9 mouse cellular contexts compared by ENCODE assay signal in genomic region chr10:81183805-81184204, GRCm38 (mm10). TPM values are rescaled to one million over a fixed set of nuclear protein-coding genes. Genes with fewer than 3 reads are reported as not detected.
DNase-seq lines count a peak whose midpoint lies in the region; ATAC-seq and TF ChIP-seq lines count a peak whose summit lies in the region.
"Had no signal": no experiment of that assay in that cellular context is flagged by ENCODE, and none has a peak within 500 bp of the region (broad histone marks: within the 10 kb centered on the region; RNA-seq: fewer than 3 reads in every experiment).

4930442H23Rik (minus strand) TSS chr10:81183849.

- WGBS in lung, embryonic 14.5 days, result 69% methylated on average over 5 of the region's 5 CpGs
- 96% methylated on average over 5 of the region's 5 CpGs for WGBS in forebrain, embryonic 10.5 days
- 92% methylated on average over 5 of the region's 5 CpGs for WGBS in limb, embryonic 11.5 days
- 75% methylated on average over 5 of the region's 5 CpGs for WGBS in small intestine, adult 2 months

- no peak for DNase-seq in lung, embryonic 14.5 days
- no peak for DNase-seq in lung, postnatal 36 days
- DNase-seq in forebrain, embryonic 10.5 days (ENCODE audit: extremely low spot score, low spot score), result no peak
- no peak for DNase-seq in limb, embryonic 11.5 days (ENCODE audit: low spot score)
- DNase-seq in thymus, adult 18-20 months, result no peak
- no peak for DNase-seq in adrenal gland, adult 8-10 months
- DNase-seq: adrenal gland, postnatal 14 days had no signal

- H3K36me3 ChIP-seq in lung, embryonic 14.5 days (ENCODE audit: insufficient read depth), result peaks cover 76% of the 10 kb centered on the region
- peaks cover 83% of the 10 kb centered on the region for H3K36me3 ChIP-seq in forebrain, embryonic 10.5 days (replicated peaks)
- H3K36me3 ChIP-seq in limb, embryonic 11.5 days (ENCODE audit: control insufficient read depth, insufficient read depth, low read length), result peaks cover 42% of the 10 kb centered on the region
- H3K36me3 ChIP-seq in small intestine, adult 2 months (ENCODE audit: control insufficient read depth, insufficient read depth, low read length), result peaks cover 52% of the 10 kb centered on the region

- H3K9ac ChIP-seq in lung, embryonic 14.5 days, result peak within 1 kb of the TSS; percentile 66
- peak within 1 kb of the TSS; percentile 49 for H3K9ac ChIP-seq in limb, embryonic 11.5 days (ENCODE audit: low read length)

- TF ChIP-seq POLR2A in small intestine, adult 2 months (IDR thresholded peaks at IDR 0.05; ENCODE audit: low read depth, low read length), result no peak

- H3K27ac ChIP-seq in lung, embryonic 14.5 days (ENCODE audit: low read depth), result peak within 1 kb of the TSS; percentile 84
- H3K27ac ChIP-seq in forebrain, embryonic 10.5 days, result peak within 1 kb of the TSS; percentile 90
- H3K27ac ChIP-seq in limb, embryonic 11.5 days (replicated peaks; ENCODE audit: low read depth, low read length), result peak within 1 kb of the TSS; percentile 26; the same call in 1 of the 2 replicates
- peak within 1 kb of the TSS; percentile 83 for H3K27ac ChIP-seq in small intestine, adult 2 months (ENCODE audit: insufficient read depth, low read depth, low read length)

- no peak for TF ChIP-seq CTCF in lung, embryonic 14.5 days (IDR thresholded peaks at IDR 0.05; ENCODE audit: low read depth)
- TF ChIP-seq CTCF in small intestine, adult 2 months (IDR thresholded peaks at IDR 0.05; ENCODE audit: extremely low read depth, insufficient read length, insufficient replicate concordance, low read depth, low read length), result no peak

- H3K9me3 ChIP-seq in lung, embryonic 14.5 days (ENCODE audit: low read depth, low read length), result no peaks in the 10 kb centered on the region
- no peaks in the 10 kb centered on the region for H3K9me3 ChIP-seq in forebrain, embryonic 10.5 days
- H3K9me3 ChIP-seq in limb, embryonic 11.5 days (ENCODE audit: control insufficient read depth, low read length), result no peaks in the 10 kb centered on the region

- peak within 1 kb of the TSS; percentile 63 for H3K4me2 ChIP-seq in lung, embryonic 14.5 days
- peak within 1 kb of the TSS; percentile 59 for H3K4me2 ChIP-seq in limb, embryonic 11.5 days (ENCODE audit: low read depth, severe bottlenecking)

- 0 out of 2 replicates have a peak, but pooled peaks cover 5% of the 10 kb centered on the region for H3K4me1 ChIP-seq in lung, embryonic 14.5 days (ENCODE audit: insufficient read depth)
- H3K4me1 ChIP-seq in forebrain, embryonic 10.5 days, result peaks cover 57% of the 10 kb centered on the region
- H3K4me1 ChIP-seq in limb, embryonic 11.5 days (ENCODE audit: control insufficient read depth, insufficient read depth, low read length), result peaks cover 13% of the 10 kb centered on the region
- H3K4me1 ChIP-seq in small intestine, adult 2 months (ENCODE audit: control insufficient read depth, insufficient read depth, insufficient read length, low read length), result peaks cover 7% of the 10 kb centered on the region

- H3K4me3 ChIP-seq in lung, embryonic 14.5 days (ENCODE audit: low read depth, low read length), result peak within 1 kb of the TSS; percentile 66
- peak within 1 kb of the TSS; percentile 76 for H3K4me3 ChIP-seq in forebrain, embryonic 10.5 days
- H3K4me3 ChIP-seq in limb, embryonic 11.5 days (ENCODE audit: low read depth, low read length), result peak within 1 kb of the TSS; percentile 44
- peak within 1 kb of the TSS; percentile 80 for H3K4me3 ChIP-seq in small intestine, adult 2 months (ENCODE audit: low read depth, low read length)

- no peaks in the 10 kb centered on the region for H3K27me3 ChIP-seq in lung, embryonic 14.5 days (ENCODE audit: insufficient read depth, low read length)
- H3K27me3 ChIP-seq in forebrain, embryonic 10.5 days (ENCODE audit: poor library complexity, severe bottlenecking), result no peaks in the 10 kb centered on the region
- H3K27me3 ChIP-seq in limb, embryonic 11.5 days (ENCODE audit: control insufficient read depth, insufficient read depth, low read length), result no peaks in the 10 kb centered on the region
- no peaks in the 10 kb centered on the region for H3K27me3 ChIP-seq in small intestine, adult 2 months (ENCODE audit: control insufficient read depth, insufficient read depth, low read length)

- no peak for ATAC-seq in lung, embryonic 14.5 days (ENCODE audit: insufficient read depth)
- no peak for ATAC-seq in limb, embryonic 11.5 days (ENCODE audit: insufficient number of reproducible peaks, low FRiP score, low TSS enrichment, low read depth)

RNA-seq across cellular contexts. Expression of gene 4930442H23Rik, which starts in this region (rescaled TPM):
- not detected in 2 replicates for polyA plus RNA-seq in lung, embryonic 14.5 days (2014; fragmentation: Nextera tagmentation; extraction: Ambion mirVana)
- not detected in 2 replicates for polyA plus RNA-seq in forebrain, embryonic 10.5 days (2016; fragmentation: Nextera tagmentation; extraction: Ambion mirVana)
- not detected in 2 replicates for polyA plus RNA-seq in limb, embryonic 11.5 days (2014; fragmentation: Nextera tagmentation; extraction: Ambion mirVana)
- not detected in 2 replicates for polyA plus RNA-seq in small intestine, adult 2 months (2012; rRNA removed)
- total RNA-seq in adrenal gland, adult 8-10 months (2022), result not detected
- total RNA-seq: adrenal gland, postnatal 14 days; layer of hippocampus, adult 18-20 months had no signal

Comparison
In these comparisons a context has a peak if more than half of its experiments do, and no peak if none do; other contexts are left out.
1. H3K27ac ChIP-seq: peak in every context shown above with its lines; median percentile 90 in forebrain, embryonic 10.5 days; 84 in lung, embryonic 14.5 days; 83 in small intestine, adult 2 months; 26 in limb, embryonic 11.5 days.